Mouse (Mus musculus): ENCODE measurements around the gene Mast3. TPM values are rescaled to one million over a fixed set of nuclear protein-coding genes. Genes with fewer than 3 reads are reported as not detected.

Gene Mast3
- polyA plus RNA-seq (2015; fragmentation: Nextera tagmentation; extraction: Ambion mirVana), result 7.7 and 11.8 TPM in 2 replicates

GRCm38 (mm10) chr8:70804481-70805206, at the start of gene Mast3:
Gene Mast3 (minus strand): TSS chr8:70805054.

GRCm38 (mm10) chr8:70839408-70840351, 34.8 kb upstream of the Mast3 start, which contains the start of gene Arrdc2:
Gene Arrdc2 (minus strand): TSS chr8:70839720.

GRCm38 (mm10) chr8:70808239-70808638, 3.4 kb upstream of the Mast3 start, which contains the start of gene Il12rb1:
Gene Il12rb1 (plus strand): TSS chr8:70808449.

GRCm38 (mm10) chr8:70776496-70777444, 28.1 kb downstream of the Mast3 start, which contains the start of gene Pik3r2:
Gene Pik3r2 (minus strand): TSS chr8:70776713.

GRCm38 (mm10) chr8:70760775-70761406, 44.0 kb downstream of the Mast3 start, which contains the start of gene Mpv17l2:
Gene Mpv17l2 (minus strand): TSS chr8:70760946.

GRCm38 (mm10) chr8:70754043-70754870, 50.6 kb downstream of the Mast3 start, which contains the start of gene Rab3a:
Gene Rab3a (plus strand): TSS chr8:70754679.

Small RNA genes lying within 50 kb of the gene (microRNA-seq; reads per million reads assigned to microRNA genes)
- gene Mir7240 (ENCODE audit: borderline replicate concordance, insufficient number of aligned reads), result 3.9 reads per million, percentile 2 among the genes with 10 or more reads in this experiment

Other genes with a start within 250 kb of the Mast3 start
- gene Isyna1, start 210.7 kb downstream of the Mast3 start, polyA plus RNA-seq (2015; fragmentation: Nextera tagmentation; extraction: Ambion mirVana), result 85.1 and 85.8 TPM in 2 replicates
- 127 and 131 TPM in 2 replicates for gene Ssbp4, start 196.2 kb downstream of the Mast3 start, polyA plus RNA-seq (2015; fragmentation: Nextera tagmentation; extraction: Ambion mirVana)
- gene Lrrc25, start 188.9 kb downstream of the Mast3 start, polyA plus RNA-seq (2015; fragmentation: Nextera tagmentation; extraction: Ambion mirVana), result 4.8 and 5.1 TPM in 2 replicates
- gene Gdf15, start 172.6 kb downstream of the Mast3 start, polyA plus RNA-seq (2015; fragmentation: Nextera tagmentation; extraction: Ambion mirVana), result 0.72 and 1.8 TPM in 2 replicates
- gene Pgpep1, start 144.7 kb downstream of the Mast3 start, polyA plus RNA-seq (2015; fragmentation: Nextera tagmentation; extraction: Ambion mirVana), result 45.9 and 87.4 TPM in 2 replicates
- 186 and 193 TPM in 2 replicates for gene Lsm4, start 131.8 kb downstream of the Mast3 start, polyA plus RNA-seq (2015; fragmentation: Nextera tagmentation; extraction: Ambion mirVana)
- gene Jund, start 106.1 kb downstream of the Mast3 start, polyA plus RNA-seq (2015; fragmentation: Nextera tagmentation; extraction: Ambion mirVana), result 136 and 140 TPM in 2 replicates
- 0.04 and 0.05 TPM in 2 replicates for gene Iqcn, start 101.6 kb downstream of the Mast3 start, polyA plus RNA-seq (2015; fragmentation: Nextera tagmentation; extraction: Ambion mirVana)
- gene Gm3336, start 86.5 kb downstream of the Mast3 start, polyA plus RNA-seq (2015; fragmentation: Nextera tagmentation; extraction: Ambion mirVana), result 0.17 and 0.50 TPM in 2 replicates
- 0.05 and 0.72 TPM in 2 replicates for gene Pde4c, start 81.3 kb downstream of the Mast3 start, polyA plus RNA-seq (2015; fragmentation: Nextera tagmentation; extraction: Ambion mirVana)
- 62.7 and 85.6 TPM in 2 replicates for gene Rab3a, start 50.4 kb downstream of the Mast3 start, polyA plus RNA-seq (2015; fragmentation: Nextera tagmentation; extraction: Ambion mirVana)
- gene Mpv17l2, start 44.1 kb downstream of the Mast3 start, polyA plus RNA-seq (2015; fragmentation: Nextera tagmentation; extraction: Ambion mirVana), result 97.0 and 178 TPM in 2 replicates
- gene Pik3r2, start 28.3 kb downstream of the Mast3 start, polyA plus RNA-seq (2015; fragmentation: Nextera tagmentation; extraction: Ambion mirVana), result 28.8 and 38.7 TPM in 2 replicates
- gene Il12rb1, start 3.4 kb upstream of the Mast3 start, polyA plus RNA-seq (2015; fragmentation: Nextera tagmentation; extraction: Ambion mirVana), result 0.18 and 0.20 TPM in 2 replicates
- gene Arrdc2, start 34.7 kb upstream of the Mast3 start, polyA plus RNA-seq (2015; fragmentation: Nextera tagmentation; extraction: Ambion mirVana), result 7.9 TPM in 2 replicates
- 0.49 and 1.3 TPM in 2 replicates for gene Kcnn1, start 58.2 kb upstream of the Mast3 start, polyA plus RNA-seq (2015; fragmentation: Nextera tagmentation; extraction: Ambion mirVana)
- 63.0 and 64.4 TPM in 2 replicates for gene Ccdc124, start 68.9 kb upstream of the Mast3 start, polyA plus RNA-seq (2015; fragmentation: Nextera tagmentation; extraction: Ambion mirVana)
- 0.40 and 0.96 TPM in 2 replicates for gene Slc5a5, start 87.7 kb upstream of the Mast3 start, polyA plus RNA-seq (2015; fragmentation: Nextera tagmentation; extraction: Ambion mirVana)
- 5,087 and 7,211 TPM in 2 replicates for gene Rpl18a, start 92.4 kb upstream of the Mast3 start, polyA plus RNA-seq (2015; fragmentation: Nextera tagmentation; extraction: Ambion mirVana)
- 25.8 and 27.4 TPM in 2 replicates for gene Map1s, start 100.9 kb upstream of the Mast3 start, polyA plus RNA-seq (2015; fragmentation: Nextera tagmentation; extraction: Ambion mirVana)

Measured in adrenal gland, postnatal 0 days (tissue).